Mouse (Mus musculus): Measurements from ENCODE around the gene Endov.
A peak's percentile ranks its signal among the peaks of the same experiment; 100 is the strongest.

Gene Endov

GRCm38 (mm10) chr11:119516677-119517361, 25.7 kb downstream of the Endov start:
- DNase-seq (ENCODE audit: low read depth, low spot score), result no peak

- no peak for DNase-seq (ENCODE audit: low read depth, low spot score)
Measured at GRCm38 (mm10) chr11:119519387-119519786, 28.2 kb downstream of the Endov start.

- no peak for DNase-seq (ENCODE audit: low read depth, low spot score)
Measured at GRCm38 (mm10) chr11:119520005-119520712, 29.0 kb downstream of the Endov start.

- DNase-seq (ENCODE audit: low read depth, low spot score), result no peak
Measured at GRCm38 (mm10) chr11:119520713-119521063, 29.5 kb downstream of the Endov start.

- DNase-seq (ENCODE audit: low read depth, low spot score), result no peak
Measured at GRCm38 (mm10) chr11:119521920-119522710, 31.0 kb downstream of the Endov start.

GRCm38 (mm10) chr11:119522779-119523178, 31.6 kb downstream of the Endov start:
- no peak for DNase-seq (ENCODE audit: low read depth, low spot score)

GRCm38 (mm10) chr11:119523392-119523791, 32.2 kb downstream of the Endov start:
- DNase-seq (ENCODE audit: low read depth, low spot score), result no peak

- DNase-seq (ENCODE audit: low read depth, low spot score), result peak; percentile 94
Measured at GRCm38 (mm10) chr11:119524545-119524949, 33.4 kb downstream of the Endov start.

- no peak for DNase-seq (ENCODE audit: low read depth, low spot score)
Measured at GRCm38 (mm10) chr11:119526068-119526966, 35.2 kb downstream of the Endov start.

- no peak for DNase-seq (ENCODE audit: low read depth, low spot score)
Measured at GRCm38 (mm10) chr11:119528930-119529329, 37.8 kb downstream of the Endov start.

GRCm38 (mm10) chr11:119532460-119532859, 41.3 kb downstream of the Endov start:
- no peak for DNase-seq (ENCODE audit: low read depth, low spot score)

GRCm38 (mm10) chr11:119533745-119534144, 42.6 kb downstream of the Endov start:
- no peak for DNase-seq (ENCODE audit: low read depth, low spot score)

- DNase-seq (ENCODE audit: low read depth, low spot score), result peak; percentile 64
Measured at GRCm38 (mm10) chr11:119539944-119540343, 48.8 kb downstream of the Endov start.

GRCm38 (mm10) chr11:119540560-119540959, 49.4 kb downstream of the Endov start:
- no peak for DNase-seq (ENCODE audit: low read depth, low spot score)

- DNase-seq (ENCODE audit: low read depth, low spot score), result no peak
Measured at GRCm38 (mm10) chr11:119541082-119541481, 49.9 kb downstream of the Endov start.

- DNase-seq (ENCODE audit: low read depth, low spot score), result no peak
Measured at GRCm38 (mm10) chr11:119542371-119542770, 51.2 kb downstream of the Endov start.

- no peak for DNase-seq (ENCODE audit: low read depth, low spot score)
Measured at GRCm38 (mm10) chr11:119542886-119543285, 51.7 kb downstream of the Endov start.

- DNase-seq (ENCODE audit: low read depth, low spot score), result no peak
Measured at GRCm38 (mm10) chr11:119543816-119544517, 52.8 kb downstream of the Endov start.

GRCm38 (mm10) chr11:119544518-119545105, 53.5 kb downstream of the Endov start:
- DNase-seq (ENCODE audit: low read depth, low spot score), result no peak

GRCm38 (mm10) chr11:119545281-119545680, 54.1 kb downstream of the Endov start:
- DNase-seq (ENCODE audit: low read depth, low spot score), result no peak
